Mouse (Mus musculus): Measurements from ENCODE around the gene Rnf34.
A peak's percentile ranks its signal among the peaks of the same experiment; 100 is the strongest.

The Rnf34 gene

GRCm38 (mm10) chr5:122873573-122873972 is 23.7 kb downstream of the Rnf34 start:
- DNase-seq (ENCODE audit: low spot score): no peak

GRCm38 (mm10) chr5:122874359-122874758 is 24.5 kb downstream of the Rnf34 start:
- DNase-seq (ENCODE audit: low spot score): no peak

GRCm38 (mm10) chr5:122876671-122877070 is 26.8 kb downstream of the Rnf34 start:
- DNase-seq (ENCODE audit: low spot score): no peak

GRCm38 (mm10) chr5:122880241-122880980 is 30.6 kb downstream of the Rnf34 start:
- DNase-seq (ENCODE audit: low spot score): no peak

GRCm38 (mm10) chr5:122881313-122881712 is 31.5 kb downstream of the Rnf34 start:
- DNase-seq (ENCODE audit: low spot score): peak; percentile 46

- no peak for DNase-seq (ENCODE audit: low spot score)
Measured at GRCm38 (mm10) chr5:122882256-122883050, 32.6 kb downstream of the Rnf34 start.

- DNase-seq (ENCODE audit: low spot score): no peak
Measured at GRCm38 (mm10) chr5:122883237-122883636, 33.4 kb downstream of the Rnf34 start.

GRCm38 (mm10) chr5:122883652-122884235 is 33.9 kb downstream of the Rnf34 start:
- DNase-seq (ENCODE audit: low spot score): no peak

- DNase-seq (ENCODE audit: low spot score): no peak
Measured at GRCm38 (mm10) chr5:122884594-122885348, 34.9 kb downstream of the Rnf34 start.

GRCm38 (mm10) chr5:122887033-122887432 is 37.2 kb downstream of the Rnf34 start:
- no peak for DNase-seq (ENCODE audit: low spot score)

- DNase-seq (ENCODE audit: low spot score): no peak
Measured at GRCm38 (mm10) chr5:122887926-122888611, 38.2 kb downstream of the Rnf34 start.

- no peak for DNase-seq (ENCODE audit: low spot score)
Measured at GRCm38 (mm10) chr5:122888612-122889214, 38.9 kb downstream of the Rnf34 start.

- no peak for DNase-seq (ENCODE audit: low spot score)
Measured at GRCm38 (mm10) chr5:122890396-122890795, 40.5 kb downstream of the Rnf34 start.

GRCm38 (mm10) chr5:122893270-122893669 is 43.4 kb downstream of the Rnf34 start:
- DNase-seq (ENCODE audit: low spot score): no peak

- DNase-seq (ENCODE audit: low spot score): peak; percentile 15
Measured at GRCm38 (mm10) chr5:122894007-122894637, 44.3 kb downstream of the Rnf34 start.

GRCm38 (mm10) chr5:122894821-122895220 is 45.0 kb downstream of the Rnf34 start:
- DNase-seq (ENCODE audit: low spot score): no peak

- no peak for DNase-seq (ENCODE audit: low spot score)
Measured at GRCm38 (mm10) chr5:122898153-122898552, 48.3 kb downstream of the Rnf34 start.

GRCm38 (mm10) chr5:122898963-122899776 is 49.3 kb downstream of the Rnf34 start:
- peak; percentile 6 for DNase-seq (ENCODE audit: low spot score)

GRCm38 (mm10) chr5:122899777-122900557 is 50.1 kb downstream of the Rnf34 start:
- DNase-seq (ENCODE audit: low spot score): peak; percentile 85
